Mouse (Mus musculus) A20 (cell line): ENCODE measurements around the gene Gm10696.
"Not testable (repeated sequence)": the region's sequence is repeated elsewhere in the genome, so short reads cannot be mapped to it uniquely, and the experiment has no call there.

Experiments used
- DNase-seq: peaks from one replicate; pipeline ENCODE4 v3.0.0-alpha.2; 2011; ENCODE audit warnings: low read depth, low spot score

Gene Gm10696

GRCm38 (mm10) chr3:94178093-94178492, at the start of gene Gm10696:
Gene Gm10696 (minus strand): TSS chr3:94178193.
- DNase-seq, result not testable (repeated sequence)

- DNase-seq, result not testable (repeated sequence)
Observed at GRCm38 (mm10) chr3:94196414-94196813, 18.4 kb upstream of the Gm10696 start, which contains the start of gene Gm5286. Gene Gm5286 (plus strand): TSS chr3:94196714.

- not testable (repeated sequence) for DNase-seq
Observed at GRCm38 (mm10) chr3:94167351-94167750, 10.6 kb downstream of the Gm10696 start.
